Mouse (Mus musculus) heart, postnatal 25 days (tissue): Measurements from ENCODE around the gene Cercam. TPM values are rescaled to one million over a fixed set of nuclear protein-coding genes. Genes with fewer than 3 reads are reported as not detected.
"Not testable (repeated sequence)": the region's sequence is repeated elsewhere in the genome, so short reads cannot be mapped to it uniquely, and the experiment has no call there.

Experiments
- DNase-seq: peaks from one replicate; pipeline ENCODE4 v3.0.0; 2022; ENCODE audit warnings: low spot score
- intact Hi-C: fragments of 180-260 bp; cut with DNase I; formaldehyde crosslinking; loops from one replicate; pipeline ENCODE4 v1.15.1; 2025
- total RNA-seq, 2 experiments: library from RNA; stranded (reverse); gene quantifications; 2 replicates each; pipeline ENCODE4 v1.2.3; 2021

The Cercam gene
- total RNA-seq, 2 experiments from 2014 or later, result 4.6 to 5.8 TPM

- intact Hi-C loops, result no loop called here
- DNase-seq, result no peak
Measured at GRCm38 (mm10) chr2:29852957-29853485, 15.9 kb upstream of the Cercam start.

GRCm38 (mm10) chr2:29853736-29854135 is 15.2 kb upstream of the Cercam start:
- intact Hi-C loops, result no loop called here
- DNase-seq, result no peak

DNA sequence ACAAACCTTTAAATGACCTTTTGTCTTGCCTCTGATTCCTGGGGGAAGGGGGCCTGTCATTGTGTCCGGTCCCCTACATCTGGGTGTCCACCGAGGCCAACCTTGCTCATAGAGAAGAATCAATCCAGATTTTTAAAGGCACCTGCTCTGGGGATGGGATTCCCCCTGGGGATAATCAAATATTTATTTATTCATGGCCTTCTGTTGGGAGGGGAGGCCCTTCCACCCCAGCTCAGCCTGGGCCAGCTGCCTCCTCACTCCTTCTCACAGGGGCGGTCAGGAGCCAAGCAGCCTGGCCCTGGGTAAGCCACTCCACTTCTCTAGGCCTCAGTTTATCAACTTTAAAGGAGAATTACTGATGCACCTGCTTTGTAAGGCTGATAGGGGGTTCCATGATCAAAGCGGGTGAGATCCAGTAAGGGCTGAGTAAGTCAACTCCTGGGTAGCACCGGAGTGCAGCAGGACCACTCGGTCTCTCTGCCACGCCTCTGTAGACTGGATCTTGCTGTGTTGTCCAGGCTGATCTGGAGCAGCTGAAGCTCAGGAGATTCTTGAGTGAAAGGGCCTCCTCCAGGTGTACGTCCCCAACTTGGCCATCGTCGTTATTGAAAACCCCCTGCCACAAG is 13.3 kb upstream of the Cercam start:
- intact Hi-C loops, result loop anchor here (5.0 kb wide), 1 partner anchor 88 kb away; no protein-coding TSS in a partner anchor

GRCm38 (mm10) chr2:29856451-29857260 is 12.3 kb upstream of the Cercam start:
- intact Hi-C loops, result loop anchor here (5.0 kb wide), 1 partner anchor 89 kb away; no protein-coding TSS in a partner anchor

More for the DNA sequence above, 13.3 kb upstream of the Cercam start:
- DNase-seq, result no peak

GRCm38 (mm10) chr2:29857341-29857740 is 11.6 kb upstream of the Cercam start:
- no peak for DNase-seq
- intact Hi-C loops, result loop anchor here (5.0 kb wide), 1 partner anchor 90 kb away; no protein-coding TSS in a partner anchor

More at GRCm38 (mm10) chr2:29856451-29857260, 12.3 kb upstream of the Cercam start:
- no peak for DNase-seq

- no peak for DNase-seq
- intact Hi-C loops, result loop anchor here (5.0 kb wide), 1 partner anchor 91 kb away; no protein-coding TSS in a partner anchor
Measured at GRCm38 (mm10) chr2:29857967-29858366, 11.0 kb upstream of the Cercam start.

- intact Hi-C loops, result loop anchor here (1.0 to 5.0 kb wide), 2 partner anchors 42 to 92 kb away; no protein-coding TSS in a partner anchor
- no peak for DNase-seq
Measured at GRCm38 (mm10) chr2:29858748-29859473, 10.1 kb upstream of the Cercam start.

DNA sequence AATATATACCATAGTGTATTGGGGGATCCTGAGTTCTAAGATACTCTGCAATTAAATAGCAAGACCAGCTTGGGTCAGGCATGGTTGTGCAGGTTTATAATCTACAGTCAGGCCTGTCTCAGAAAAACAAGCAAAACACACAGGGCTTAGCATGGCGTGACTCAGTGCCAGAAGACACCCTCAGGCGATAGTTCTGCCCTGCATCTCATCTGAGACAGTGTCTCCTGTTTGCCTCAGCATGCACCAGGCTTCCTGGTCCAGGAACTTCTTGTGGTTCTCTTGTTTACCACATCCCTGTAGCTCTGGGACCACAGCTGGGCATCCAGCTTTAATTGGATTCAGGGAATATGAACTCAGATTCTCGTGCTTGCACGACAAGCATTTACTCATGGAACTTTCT is 3.8 kb upstream of the Cercam start:
- DNase-seq, result no peak
- intact Hi-C loops, result no loop called here

GRCm38 (mm10) chr2:29869646-29870451 is 885 bp downstream of the Cercam start:
- peak; percentile 51 for DNase-seq
- intact Hi-C loops, result loop anchor here (5.0 kb wide), 1 partner anchor 107 kb away; no protein-coding TSS in a partner anchor

- no peak for DNase-seq
- intact Hi-C loops, result loop anchor here (5.0 kb wide), 1 partner anchor 105 kb away; no protein-coding TSS in a partner anchor
Measured at GRCm38 (mm10) chr2:29872581-29873295, 3.8 kb downstream of the Cercam start.

DNA sequence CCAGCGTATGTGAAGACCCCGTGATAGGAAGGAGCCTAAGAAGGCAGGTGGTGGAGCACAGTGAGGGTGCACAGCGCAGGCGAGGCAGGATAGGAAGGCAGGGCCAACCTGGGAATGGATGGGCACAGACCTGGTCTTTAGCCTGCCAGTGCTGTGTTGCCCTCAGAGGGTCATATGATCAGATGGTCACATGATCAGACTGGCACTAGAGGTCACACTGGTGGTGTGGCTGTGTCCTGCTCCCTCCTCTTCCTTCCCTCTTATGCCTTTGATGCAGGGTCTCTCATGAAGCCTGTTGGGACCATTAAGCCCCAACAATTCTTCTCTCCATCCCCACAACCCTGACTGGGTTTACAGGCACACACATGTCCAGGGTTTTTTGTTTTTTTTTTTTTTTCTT is 4.8 kb downstream of the Cercam start:
- no peak for DNase-seq
- intact Hi-C loops, result loop anchor here (5.0 kb wide), 1 partner anchor 104 kb away; no protein-coding TSS in a partner anchor

DNA sequence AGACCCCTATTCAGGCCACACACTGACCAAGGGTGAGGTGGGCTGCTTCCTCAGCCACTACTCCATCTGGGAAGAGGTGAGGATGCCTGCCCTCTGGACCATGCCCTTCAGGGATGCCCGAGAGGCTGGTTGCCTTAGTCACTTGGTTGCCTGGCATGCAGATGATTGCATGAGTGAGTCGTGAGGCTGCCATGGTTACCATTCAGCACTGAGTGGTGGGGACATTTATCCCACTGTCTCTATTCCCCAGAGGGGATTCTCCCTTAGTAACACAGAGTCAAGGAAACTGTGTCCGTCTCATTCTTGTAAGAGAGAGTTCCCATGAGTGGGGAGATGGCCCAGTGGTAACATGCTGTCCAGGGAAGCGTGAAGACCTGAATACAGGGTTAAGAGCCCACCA is 9.1 kb downstream of the Cercam start:
- intact Hi-C loops, result no loop called here
- no peak for DNase-seq

DNA sequence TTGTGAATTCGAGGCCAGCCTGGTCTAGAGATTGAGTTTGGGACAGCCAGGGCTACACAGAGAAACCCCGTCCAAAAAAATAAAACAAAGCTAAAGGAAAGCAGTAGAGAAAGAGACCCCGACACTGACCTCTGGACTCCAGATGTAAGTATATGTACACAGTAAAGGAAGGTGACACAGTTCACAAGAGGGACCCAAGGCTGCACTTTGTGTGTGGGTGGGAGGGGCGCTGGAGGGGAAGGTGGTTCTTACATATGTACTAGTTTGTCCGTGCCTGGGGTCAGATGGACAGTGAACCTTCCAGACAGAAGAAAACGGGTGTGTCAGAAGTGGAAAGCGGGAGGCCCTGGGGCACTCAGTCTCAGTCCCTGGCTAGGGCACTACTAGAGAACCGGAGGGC is 10.2 kb downstream of the Cercam start:
- no peak for DNase-seq
- intact Hi-C loops, result no loop called here

GRCm38 (mm10) chr2:29879964-29880830 is 11.2 kb downstream of the Cercam start:
- intact Hi-C loops, result no loop called here
- no peak for DNase-seq

GRCm38 (mm10) chr2:29886659-29887292 is 17.8 kb downstream of the Cercam start:
- intact Hi-C loops, DNase-seq: not testable (repeated sequence)

- intact Hi-C loops, result loop anchor here (2.0 kb wide), 1 partner anchor 43 kb away; no protein-coding TSS in a partner anchor
Measured at GRCm38 (mm10) chr2:29889066-29889944, 20.3 kb downstream of the Cercam start, which contains the start of gene Odf2. Gene Odf2, plus strand, starts transcription at chr2:29889221.

More at GRCm38 (mm10) chr2:29889066-29889944, 20.3 kb downstream of the Cercam start, which contains the start of gene Odf2:
- peak; percentile 99 for DNase-seq
